Mouse (Mus musculus) embryonic stem cell, embryonic (primary cell): ENCODE data around the gene Dusp9.

Experiments
- CTCF ChIA-PET, 4 experiments: fragments of 300-600 bp in 2 of 4; fragments of 350-600 bp in 2 of 4; sonication (Branson Sonifier 250); formaldehyde crosslinking; loops; one replicate each; lab custom pipeline; 2022; ENCODE audit warnings: inconsistent platforms in 2 of 4; lab: Charles Lee
- POLR2A ChIA-PET, 4 experiments: fragments of 300-600 bp in 2 of 4; fragments of 350-600 bp in 2 of 4; sonication (Branson Sonifier 250); formaldehyde crosslinking; loops; one replicate each; lab custom pipeline; 2022; ENCODE audit warnings: antibody characterized with exemption in 4 of 4, inconsistent platforms in 1 of 4; lab: Charles Lee

Gene Dusp9

DNA sequence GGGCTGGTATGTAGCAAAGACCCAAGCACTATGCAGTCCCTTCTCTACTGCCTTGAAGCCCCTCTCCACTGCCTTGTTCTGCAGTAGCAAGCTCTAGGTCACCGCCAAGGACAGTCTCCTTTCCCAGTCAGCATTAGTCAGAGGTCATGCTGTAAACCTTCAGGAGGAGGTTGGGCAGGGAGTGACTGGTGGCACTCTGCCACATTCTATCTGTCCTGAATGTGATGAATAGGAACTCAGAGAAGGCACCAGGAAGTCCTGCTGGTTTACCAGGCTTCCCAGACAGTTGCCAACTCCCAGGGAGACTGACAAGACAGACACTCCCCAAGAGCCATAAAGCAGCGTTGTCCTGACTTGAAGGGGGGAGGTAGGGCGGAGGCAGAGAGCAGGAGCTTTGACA lies 46.4 kb downstream of the Dusp9 start:
- POLR2A ChIA-PET: interaction anchor here in 3 of 4 experiments (1.2 to 1.9 kb wide), 14 partner anchors 9 to 245 kb away, joined by 3 to 14 read pairs (median 6); partner anchors contain the start of genes Abcd1 (in 3 of the 3), Bcap31 (in 3 of the 3) and Renbp (in 1 of the 3)
- CTCF ChIA-PET: interaction anchor here in 1 of 4 experiments (1.2 to 1.6 kb wide), 3 partner anchors 14 to 632 kb away, joined by 3 to 5 read pairs (median 5); no protein-coding TSS in a partner anchor

GRCm38 (mm10) chrX:73690917-73691629 lies 51.9 kb downstream of the Dusp9 start:
- ChIA-PET CTCF (interaction anchor here (0.6 to 1.9 kb wide), 15 partner anchors 9 to 1836 kb away, joined by 3 to 20 read pairs (median 4); partner anchors contain the start of genes Abcd1 (in 1 of the 4), Bcap31 (in 1 of the 4) and Renbp (in 1 of the 4)), POLR2A (interaction anchor here in 3 of 4 experiments (0.8 to 4.0 kb wide), 22 partner anchors 10 to 315 kb away, joined by 3 to 26 read pairs (median 3); partner anchors contain the start of genes Abcd1 (in 1 of the 3), Bcap31 (in 1 of the 3), Haus7 (in 1 of the 3) and Idh3g (in 1 of the 3))
